Mouse (Mus musculus) thymus, adult 2 months (tissue): ENCODE measurements around the gene Evi2a. TPM values are rescaled to one million over a fixed set of nuclear protein-coding genes. Genes with fewer than 3 reads are reported as not detected.

Experiments used
- DNase-seq: peaks from one replicate; pipeline ENCODE4 v3.0.0; 2021
- H3K27ac ChIP-seq: fragments of 200-500 bp; 2 replicates; pipeline ENCODE4 v1.5.1; 2012; ENCODE audit warnings: low read length, control low read depth; ENCODE audit not compliant: control insufficient read depth, insufficient read depth
- H3K27me3 ChIP-seq: fragments of 200-500 bp; 2 replicates; pipeline ENCODE4 v1.6.1; 2012; ENCODE audit warnings: mild to moderate bottlenecking, low read length, moderate library complexity, mixed read lengths; ENCODE audit not compliant: control insufficient read depth, insufficient read depth
- H3K36me3 ChIP-seq: fragments of 200-500 bp; 2 replicates; pipeline ENCODE4 v1.6.1; 2012; ENCODE audit warnings: mild to moderate bottlenecking, low read length, moderate library complexity; ENCODE audit not compliant: control insufficient read depth, insufficient read depth
- H3K4me1 ChIP-seq: fragments of 200-500 bp; replicated peaks from 2 replicates; pipeline ENCODE4 v1.6.1; 2012; ENCODE audit warnings: low read length; ENCODE audit not compliant: control insufficient read depth, insufficient read depth
- H3K4me3 ChIP-seq: fragments of 200-500 bp; 2 replicates; pipeline ENCODE4 v1.5.1; 2012; ENCODE audit warnings: mild to moderate bottlenecking, low read length, control low read depth, moderate library complexity; ENCODE audit not compliant: control insufficient read depth, insufficient read depth
- CTCF ChIP-seq: fragments of 200-500 bp; IDR thresholded peaks from 2 replicates; pipeline ENCODE4 v1.5.1; 2012; ENCODE audit warnings: mild to moderate bottlenecking, control low read depth, low read length, moderate library complexity, borderline replicate concordance; ENCODE audit not compliant: control insufficient read depth, poor library complexity, insufficient read depth; ENCODE audit errors: extremely low read depth
- POLR2A ChIP-seq: fragments of 200-500 bp; IDR thresholded peaks from 2 replicates; pipeline ENCODE4 v1.6.1; 2012; ENCODE audit warnings: mild to moderate bottlenecking, low read length, control low read depth, moderate library complexity; ENCODE audit not compliant: control insufficient read depth, poor library complexity, insufficient read depth; ENCODE audit errors: extremely low read depth
- WGBS: fragments of 180-500 bp; shearing (Covaris S2); methylation state at CpG from one replicate; pipeline ENCODE4 v1.1.7; 2018; 5-methylcytosine and 5-hydroxymethylcytosine counted together
- polyA plus RNA-seq: library from polyadenylated mRNA; depleted of rRNA; stranded (reverse); fragments of >200 nt; gene quantifications from 2 replicates; pipeline ENCODE4 v1.2.3, GENCODE M21; 2012; rRNA removed

The Evi2a gene
- polyA plus RNA-seq, 1 experiment, result 16.9 TPM

DNA sequence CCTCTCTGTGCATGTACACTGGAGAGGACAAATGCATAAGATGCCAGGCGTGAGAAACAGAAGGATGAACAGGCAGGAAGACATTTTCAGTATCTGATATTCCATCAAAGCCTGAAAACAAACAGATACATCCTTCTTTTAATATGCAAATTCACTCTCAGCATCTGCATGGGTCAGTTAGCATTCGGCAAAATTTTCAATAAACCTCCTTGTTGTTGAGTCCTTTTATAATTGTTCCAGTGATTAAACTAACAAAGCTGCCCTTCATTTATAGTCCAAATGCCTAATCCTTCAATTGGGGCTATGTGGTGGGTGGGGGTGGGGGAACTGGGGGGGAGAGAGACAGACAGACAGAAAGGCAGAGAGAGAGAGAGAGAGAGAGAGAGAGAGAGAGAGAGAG, 27.5 kb downstream of the Evi2a start:
- no peak overlapping the region for H3K27ac ChIP-seq
- no peaks in the 10 kb centered on the region for H3K4me1 ChIP-seq
- no peaks in the 10 kb centered on the region for H3K36me3 ChIP-seq
- TF ChIP-seq CTCF (no peak), POLR2A (no peak)
- H3K27me3 ChIP-seq, result no peaks in the 10 kb centered on the region
- 92% methylated on average over 2 of the region's 2 CpGs for WGBS
- DNase-seq, result no peak
- H3K4me3 ChIP-seq, result no peak overlapping the region

DNA sequence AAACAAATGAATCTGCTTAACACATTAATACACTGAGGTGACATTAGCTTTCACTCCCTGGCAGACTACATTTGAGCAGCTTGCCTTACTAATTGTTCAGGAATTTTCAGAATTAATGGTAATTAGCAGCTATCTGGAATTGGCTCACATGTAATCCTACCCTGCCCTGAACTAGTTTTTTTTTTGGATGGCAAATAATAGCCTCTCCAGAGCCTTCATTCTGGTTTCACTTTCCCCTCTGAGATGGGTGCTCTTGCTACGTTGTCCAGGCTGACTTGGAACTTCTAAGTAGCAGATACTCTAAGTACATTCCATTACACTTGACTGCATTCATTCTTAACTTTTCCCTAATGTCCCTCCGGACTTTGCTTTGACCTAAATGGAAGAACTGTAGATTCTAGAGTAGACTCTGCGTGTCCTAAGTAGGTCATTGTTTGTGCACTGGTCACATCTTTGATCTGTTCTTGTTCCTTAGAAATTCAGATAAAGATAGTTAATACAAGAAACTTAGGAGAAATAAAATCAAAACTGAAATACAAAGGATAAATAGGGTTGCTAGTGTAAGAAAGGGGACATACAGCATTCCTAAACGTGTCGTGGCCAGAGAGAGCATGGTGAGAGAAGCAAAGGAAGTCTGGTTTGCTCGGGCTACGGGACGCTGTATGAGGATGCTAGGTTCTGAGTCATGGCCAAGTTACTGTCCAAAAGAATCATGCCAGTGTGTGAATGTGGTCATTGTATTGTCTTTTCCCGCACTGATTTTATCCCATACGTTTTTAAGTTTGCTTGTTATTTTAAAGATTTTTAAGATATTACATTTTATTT, 35.2 kb downstream of the Evi2a start:
- no peaks in the 10 kb centered on the region for H3K27me3 ChIP-seq
- H3K36me3 ChIP-seq, result no peaks in the 10 kb centered on the region
- TF ChIP-seq POLR2A (no peak), CTCF (no peak)
- no peak overlapping the region for H3K27ac ChIP-seq
- H3K4me1 ChIP-seq, result no peaks in the 10 kb centered on the region
- 74% methylated on average over 10 of the region's 10 CpGs for whole genome bisulfite sequencing
- DNase-seq, result no peak
- no peak overlapping the region for H3K4me3 ChIP-seq

DNA sequence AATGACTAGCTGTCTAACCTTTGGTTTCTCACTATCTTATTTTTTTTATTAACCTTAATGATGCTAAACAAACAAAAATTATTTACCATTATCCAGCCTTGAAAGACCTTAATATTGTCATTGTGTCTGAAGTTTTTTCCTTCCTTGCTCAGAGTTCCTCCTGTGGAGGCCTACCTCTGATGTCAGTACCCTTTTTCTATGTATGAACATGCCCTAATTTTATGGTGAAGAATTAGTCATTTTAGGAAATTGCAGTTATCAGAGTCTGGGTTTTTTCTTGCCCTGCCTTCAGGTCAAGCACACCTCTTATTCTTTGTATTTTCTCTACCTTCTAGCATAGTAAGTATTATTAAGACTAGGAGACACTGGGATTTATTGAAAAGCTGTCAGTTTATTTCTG, 45.7 kb downstream of the Evi2a start:
- DNase-seq, result no peak
- H3K4me3 ChIP-seq, result no peak overlapping the region

DNA sequence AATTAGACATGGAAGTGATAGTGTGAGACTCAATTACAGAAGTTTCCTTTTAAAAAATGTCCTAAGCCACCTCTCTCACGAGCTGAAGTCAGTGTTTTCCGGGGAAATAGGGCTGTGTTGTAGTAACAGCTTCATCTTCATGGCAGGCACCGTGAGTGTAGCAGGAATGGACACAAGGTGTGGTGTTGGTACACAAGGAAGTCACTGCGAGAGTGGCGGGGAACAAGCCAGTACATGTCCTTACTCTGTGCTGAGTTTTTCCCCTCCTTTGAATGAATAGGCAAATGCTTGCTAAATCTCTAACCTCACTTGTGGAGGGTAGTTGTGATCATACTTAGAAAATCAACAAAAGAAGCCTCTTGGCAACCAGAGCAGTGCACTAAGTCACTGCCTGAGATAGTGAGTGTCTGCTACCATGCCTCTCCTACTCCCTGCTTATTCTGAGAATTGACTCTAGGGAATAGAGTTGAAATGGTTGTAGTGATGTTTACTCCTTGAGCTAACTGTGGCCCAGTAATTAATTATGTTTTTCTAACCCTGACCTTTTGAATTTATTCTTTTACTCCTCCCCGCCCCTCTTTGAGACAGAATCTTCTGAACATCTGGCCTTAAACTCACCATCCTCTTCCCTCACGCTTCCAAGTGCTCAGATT, 46.4 kb downstream of the Evi2a start:
- Histone ChIP-seq H3K27ac (no peak overlapping the region), H3K4me3 (no peak overlapping the region), H3K27me3 (no peaks in the 10 kb centered on the region), H3K36me3 (peaks cover 4% of the 10 kb centered on the region; the same call in 1 of the 2 replicates), H3K4me1 (0 out of 2 replicates have a peak, but pooled peaks cover 2% of the 10 kb centered on the region)
- 94% methylated on average over 7 of the region's 7 CpGs for WGBS
- DNase-seq, result no peak
- TF ChIP-seq CTCF (no peak), POLR2A (no peak)

More for the DNA sequence above, 45.7 kb downstream of the Evi2a start:
- TF ChIP-seq CTCF (no peak), POLR2A (no peak)
- 0 out of 2 replicates have a peak, but pooled peaks cover 2% of the 10 kb centered on the region for H3K4me1 ChIP-seq
- no peak overlapping the region for H3K27ac ChIP-seq
- H3K27me3 ChIP-seq, result no peaks in the 10 kb centered on the region
- peaks cover 4% of the 10 kb centered on the region; the same call in 1 of the 2 replicates for H3K36me3 ChIP-seq

DNA sequence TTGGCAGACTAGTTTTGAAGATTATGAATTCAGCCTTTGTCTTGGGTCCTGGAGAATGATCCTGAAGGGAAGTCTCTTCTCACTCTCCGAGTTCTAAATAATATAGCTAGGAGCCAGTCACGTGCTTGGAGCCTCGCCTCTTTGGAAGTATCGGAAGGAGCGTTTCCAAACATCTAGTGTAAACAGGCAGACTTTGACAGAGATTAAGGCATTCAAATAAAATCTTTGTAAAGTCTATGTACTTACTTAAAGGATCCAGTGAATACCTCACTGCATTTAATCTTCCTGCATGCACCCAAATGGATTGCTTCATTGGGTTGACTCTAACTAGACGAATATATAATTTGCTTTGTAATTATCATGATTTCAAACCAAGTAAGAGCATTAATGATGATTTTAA, 47.0 kb downstream of the Evi2a start:
- WGBS, result 98% methylated on average over 6 of the region's 6 CpGs
- TF ChIP-seq CTCF (no peak), POLR2A (no peak)
- Histone ChIP-seq H3K4me1 (0 out of 2 replicates have a peak, but pooled peaks cover 2% of the 10 kb centered on the region), H3K27ac (no peak overlapping the region), H3K36me3 (peaks cover 4% of the 10 kb centered on the region; the same call in 1 of the 2 replicates), H3K4me3 (no peak overlapping the region), H3K27me3 (no peaks in the 10 kb centered on the region)
- DNase-seq, result no peak

Other genes with a start within 250 kb of the Evi2a start
- not detected in 2 replicates for gene Gm9964, start 233.7 kb downstream of the Evi2a start, polyA plus RNA-seq
- 6.9 and 8.2 TPM in 2 replicates for gene Nf1, start 190.9 kb downstream of the Evi2a start, polyA plus RNA-seq
- gene Omg, start 26.5 kb downstream of the Evi2a start, polyA plus RNA-seq, result 0.05 and 0.23 TPM in 2 replicates
- gene Evi2b, start 6.8 kb downstream of the Evi2a start, polyA plus RNA-seq, result 77.3 and 95.6 TPM in 2 replicates
- 3.5 and 3.6 TPM in 2 replicates for gene Evi2, start within 50 bp of the Evi2a start, polyA plus RNA-seq
- gene Rab11fip4, start 60.6 kb upstream of the Evi2a start, polyA plus RNA-seq, result 36.8 and 40.9 TPM in 2 replicates